Mouse (Mus musculus) heart, embryonic 11.5 days (tissue): ENCODE results near the gene Azin2. TPM values are rescaled to one million over a fixed set of nuclear protein-coding genes. Genes with fewer than 3 reads are reported as not detected.

ENCODE experiments used
- ATAC-seq: fragments of 200-750 bp; cut with Nextera tagmentation; replicated peaks from 2 replicates; pipeline ENCODE4 v1.8.0; 2017; ENCODE audit warnings: moderate library complexity; ENCODE audit not compliant: insufficient number of reproducible peaks, low FRiP score, low TSS enrichment
- H3K27ac ChIP-seq: fragments of 300-500 bp; sonication (generic); 2 replicates; pipeline ENCODE4 v1.5.1; 2014; ENCODE audit warnings: mild to moderate bottlenecking, low read depth, low read length
- H3K27me3 ChIP-seq: fragments of 300-500 bp; sonication (generic); 2 replicates; pipeline ENCODE4 v1.6.1; 2014; ENCODE audit warnings: mild to moderate bottlenecking, low read length, mixed read lengths; ENCODE audit not compliant: control insufficient read depth, insufficient read depth
- H3K36me3 ChIP-seq: fragments of 300-500 bp; sonication (generic); 2 replicates; pipeline ENCODE4 v1.6.1; 2014; ENCODE audit warnings: mild to moderate bottlenecking, low read length, moderate library complexity, mixed read lengths; ENCODE audit not compliant: control insufficient read depth, insufficient read depth
- H3K4me1 ChIP-seq: fragments of 300-500 bp; sonication (generic); 2 replicates; pipeline ENCODE4 v1.6.1; 2014; ENCODE audit warnings: low read length; ENCODE audit not compliant: control insufficient read depth, insufficient read depth
- H3K4me2 ChIP-seq: fragments of 300-500 bp; sonication (generic); 2 replicates; pipeline ENCODE4 v1.6.1; 2014; ENCODE audit warnings: mild to moderate bottlenecking, moderate library complexity
- H3K4me3 ChIP-seq: fragments of 300-500 bp; sonication (generic); 2 replicates; pipeline ENCODE4 v1.5.1; 2014; ENCODE audit warnings: low read depth, low read length
- H3K9ac ChIP-seq: fragments of 300-500 bp; sonication (generic); 2 replicates; pipeline ENCODE4 v1.6.1; 2014; ENCODE audit warnings: mild to moderate bottlenecking, low read depth, low read length, moderate library complexity
- H3K9me3 ChIP-seq: fragments of 300-500 bp; sonication (generic); replicated peaks from 2 replicates; pipeline ENCODE4 v1.6.1; 2016; ENCODE audit warnings: low read length; ENCODE audit not compliant: control insufficient read depth
- WGBS: fragments of 180-500 bp; shearing (Covaris S2); extraction: QIAGEN DNeasy Blood & Tissue Kit; methylation state at CpG from one replicate; pipeline ENCODE4 v1.1.7; 2014; ENCODE audit not compliant: insufficient replicate concordance; 5-methylcytosine and 5-hydroxymethylcytosine counted together
- polyA plus RNA-seq: library from polyadenylated mRNA; unstranded; fragments of >200 nt; fragmentation: Nextera tagmentation; extraction: Ambion mirVana; gene quantifications from 2 replicates; pipeline ENCODE4 v1.2.1, GENCODE M21; 2014

Azin2 gene
- polyA plus RNA-seq, 1 experiment from 2014 or later, result 4.1 TPM

GRCm38 (mm10) chr4:128892188-128892587, 70.1 kb downstream of the Azin2 start:
- Histone ChIP-seq H3K4me3 (no peak overlapping the region), H3K4me1 (no peaks in the 10 kb centered on the region), H3K9me3 (no peaks in the 10 kb centered on the region), H3K36me3 (no peaks in the 10 kb centered on the region), H3K4me2 (no peak overlapping the region), H3K27ac (no peak overlapping the region), H3K9ac (no peak overlapping the region), H3K27me3 (no peaks in the 10 kb centered on the region)
- 76% methylated on average over 6 of the region's 6 CpGs for WGBS
- no peak for ATAC-seq

GRCm38 (mm10) chr4:128891746-128892145, 70.5 kb downstream of the Azin2 start:
- H3K4me2 ChIP-seq, result no peak overlapping the region
- H3K4me1 ChIP-seq, result no peaks in the 10 kb centered on the region
- no peak overlapping the region for H3K27ac ChIP-seq
- H3K4me3 ChIP-seq, result no peak overlapping the region
- H3K9ac ChIP-seq, result no peak overlapping the region
- WGBS, result 65% methylated on average over 6 of the region's 6 CpGs
- no peaks in the 10 kb centered on the region for H3K27me3 ChIP-seq
- H3K36me3 ChIP-seq, result no peaks in the 10 kb centered on the region
- no peak for ATAC-seq
- H3K9me3 ChIP-seq, result no peaks in the 10 kb centered on the region

- Histone ChIP-seq H3K4me3 (no peak overlapping the region), H3K27me3 (0 out of 2 replicates have a peak, but pooled peaks cover 3% of the 10 kb centered on the region), H3K9ac (no peak overlapping the region), H3K27ac (no peak overlapping the region), H3K4me1 (no peaks in the 10 kb centered on the region), H3K36me3 (no peaks in the 10 kb centered on the region), H3K9me3 (no peaks in the 10 kb centered on the region), H3K4me2 (no peak overlapping the region)
- WGBS, result 24% methylated on average over 1 of the region's 1 CpGs
- ATAC-seq, result no peak
Observed at GRCm38 (mm10) chr4:128891157-128891556, 71.1 kb downstream of the Azin2 start.

GRCm38 (mm10) chr4:128889752-128890630, 72.3 kb downstream of the Azin2 start:
- Histone ChIP-seq H3K27ac (no peak overlapping the region), H3K9me3 (no peaks in the 10 kb centered on the region), H3K4me2 (no peak overlapping the region), H3K9ac (no peak overlapping the region), H3K36me3 (no peaks in the 10 kb centered on the region), H3K27me3 (peaks cover 5% of the 10 kb centered on the region; the same call in 1 of the 2 replicates), H3K4me1 (no peaks in the 10 kb centered on the region), H3K4me3 (no peak overlapping the region)
- no peak for ATAC-seq
- WGBS, result 64% methylated on average over 12 of the region's 12 CpGs

GRCm38 (mm10) chr4:128888436-128888990, 73.7 kb downstream of the Azin2 start:
- Histone ChIP-seq H3K36me3 (no peaks in the 10 kb centered on the region), H3K9ac (no peak overlapping the region), H3K4me3 (no peak overlapping the region), H3K27me3 (peaks cover 8% of the 10 kb centered on the region; the same call in 1 of the 2 replicates), H3K4me1 (peaks cover 4% of the 10 kb centered on the region; the same call in 1 of the 2 replicates), H3K9me3 (no peaks in the 10 kb centered on the region), H3K4me2 (no peak overlapping the region), H3K27ac (no peak overlapping the region)
- 79% methylated on average over 6 of the region's 6 CpGs for WGBS
- no peak for ATAC-seq

- Histone ChIP-seq H3K9ac (no peak overlapping the region), H3K36me3 (no peaks in the 10 kb centered on the region), H3K9me3 (no peaks in the 10 kb centered on the region), H3K27me3 (peaks cover 8% of the 10 kb centered on the region; the same call in 1 of the 2 replicates), H3K4me1 (peaks cover 4% of the 10 kb centered on the region; the same call in 1 of the 2 replicates), H3K27ac (no peak overlapping the region), H3K4me2 (no peak overlapping the region), H3K4me3 (no peak overlapping the region)
- ATAC-seq, result no peak
- WGBS, result 64% methylated on average over 9 of the region's 9 CpGs
Observed at GRCm38 (mm10) chr4:128887641-128888091, 74.6 kb downstream of the Azin2 start.

- no peaks in the 10 kb centered on the region for H3K9me3 ChIP-seq
- no peaks in the 10 kb centered on the region for H3K36me3 ChIP-seq
- H3K9ac ChIP-seq, result no peak overlapping the region
- H3K4me3 ChIP-seq, result no peak overlapping the region
- H3K27ac ChIP-seq, result no peak overlapping the region
- H3K27me3 ChIP-seq, result peaks cover 8% of the 10 kb centered on the region; the same call in 1 of the 2 replicates
- H3K4me2 ChIP-seq, result no peak overlapping the region
- peaks cover 4% of the 10 kb centered on the region; the same call in 1 of the 2 replicates for H3K4me1 ChIP-seq
- WGBS, result 82% methylated on average over 10 of the region's 10 CpGs
- no peak for ATAC-seq
Observed at GRCm38 (mm10) chr4:128887026-128887425, 75.2 kb downstream of the Azin2 start.

GRCm38 (mm10) chr4:128886571-128886970, 75.7 kb downstream of the Azin2 start:
- ATAC-seq, result no peak
- Histone ChIP-seq H3K9me3 (no peaks in the 10 kb centered on the region), H3K27ac (no peak overlapping the region), H3K4me3 (no peak overlapping the region), H3K4me1 (peaks cover 4% of the 10 kb centered on the region; the same call in 1 of the 2 replicates), H3K9ac (no peak overlapping the region), H3K4me2 (no peak overlapping the region), H3K36me3 (no peaks in the 10 kb centered on the region), H3K27me3 (peaks cover 10% of the 10 kb centered on the region; the same call in 1 of the 2 replicates)
- 57% methylated on average over 5 of the region's 5 CpGs for WGBS
